In the genomic region with DNA sequence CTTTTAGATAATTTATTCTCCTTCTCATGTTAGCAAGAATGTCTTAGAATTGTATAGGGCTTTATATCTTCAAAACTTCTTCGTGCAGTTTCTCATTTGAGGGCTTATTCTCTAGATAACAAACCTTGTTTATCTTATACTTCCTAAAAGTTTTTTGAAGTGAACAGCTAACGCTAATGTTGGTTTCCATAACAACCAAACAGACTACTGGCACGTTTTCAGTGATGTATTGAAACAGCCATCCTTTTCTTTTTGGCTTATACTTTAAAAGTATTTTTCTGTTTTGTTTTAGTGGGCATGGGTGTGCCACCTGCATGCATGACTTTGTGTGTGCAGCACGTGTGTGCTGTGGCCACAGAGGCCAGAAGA, we compare ENCODE assay signal across 27 mouse cellular contexts.
DNase-seq lines count a peak whose midpoint lies in the region; ATAC-seq and TF ChIP-seq lines count a peak whose summit lies in the region.
"Had no signal": no experiment of that assay in that cellular context is flagged by ENCODE, and none has a peak within 500 bp of the region (broad histone marks: within the 10 kb centered on the region; RNA-seq: fewer than 3 reads in every experiment).

No protein-coding gene starts in this region.

- no peak overlapping the region for H3K4me2 ChIP-seq in lung, embryonic 14.5 days
- no peak overlapping the region for H3K4me2 ChIP-seq in midbrain, postnatal 0 days (ENCODE audit: low read depth, low read length, poor library complexity, severe bottlenecking)
- no peak overlapping the region for H3K4me2 ChIP-seq in hindbrain, embryonic 14.5 days (replicated peaks)
- H3K4me2 ChIP-seq: heart, embryonic 11.5 days; hindbrain, embryonic 15.5 days; limb, embryonic 12.5 days; liver, embryonic 15.5 days; midbrain, embryonic 12.5 days; stomach, embryonic 15.5 days had no signal

- no peak for TF ChIP-seq EP300 in heart, adult 2 months (IDR thresholded peaks at IDR 0.05; ENCODE audit: insufficient read depth, low read depth, low read length)

- DNase-seq in heart, adult 2 months: no peak
- no peak for DNase-seq in heart, adult 18-20 months
- peak; percentile 52 for DNase-seq in lung, embryonic 14.5 days
- DNase-seq in lung, postnatal 14 days: no peak
- peak; percentile 19 for DNase-seq in naive thymus-derived CD4-positive, alpha-beta T cell, adult 2 months (ENCODE audit: low read depth)
- no peak for DNase-seq in midbrain, postnatal 0 days (ENCODE audit: low spot score)
- DNase-seq in hindbrain, embryonic 14.5 days (ENCODE audit: low spot score): no peak
- DNase-seq: cerebellum, adult 11-12 months; cerebellum, adult 9-11 months; gastrocnemius, postnatal 10 days; heart, postnatal 4 days; kidney, adult 8-10 months; kidney, postnatal 14 days; retina, postnatal 1 day; right cerebral cortex, postnatal 25 days; thymus, postnatal 14 days had no signal

- no peak overlapping the region for H3K9ac ChIP-seq in heart, adult 2 months (ENCODE audit: low read depth, low read length)
- no peak overlapping the region for H3K9ac ChIP-seq in lung, embryonic 14.5 days
- no peak overlapping the region for H3K9ac ChIP-seq in midbrain, postnatal 0 days (replicated peaks; ENCODE audit: low read length, poor library complexity, severe bottlenecking)
- H3K9ac ChIP-seq in hindbrain, embryonic 14.5 days: no peak overlapping the region
- H3K9ac ChIP-seq: hindbrain, embryonic 15.5 days; limb, embryonic 12.5 days; liver, embryonic 15.5 days; midbrain, embryonic 12.5 days; stomach, embryonic 15.5 days had no signal

- TF ChIP-seq POLR2A in heart, adult 2 months (IDR thresholded peaks at IDR 0.05; ENCODE audit: insufficient read depth, low read depth, low read length): no peak

- no peak for TF ChIP-seq CTCF in heart, adult 2 months (IDR thresholded peaks at IDR 0.05)
- no peak for TF ChIP-seq CTCF in lung, embryonic 14.5 days (IDR thresholded peaks at IDR 0.05; ENCODE audit: low read depth)
- no peak for TF ChIP-seq CTCF in midbrain, postnatal 0 days (IDR thresholded peaks at IDR 0.05)

- no peak for ATAC-seq in lung, embryonic 14.5 days (ENCODE audit: insufficient read depth)
- ATAC-seq in activated CD4-positive, CD25-positive, alpha-beta regulatory T cell, adult 4 months: peak; percentile 20
- no peak for ATAC-seq in midbrain, postnatal 0 days (ENCODE audit: low FRiP score)
- no peak for ATAC-seq in hindbrain, embryonic 14.5 days (ENCODE audit: low FRiP score)
- ATAC-seq: Patski had no signal

- H3K9me3 ChIP-seq in lung, embryonic 14.5 days (ENCODE audit: low read depth, low read length): no peaks in the 10 kb centered on the region
- no peaks in the 10 kb centered on the region for H3K9me3 ChIP-seq in midbrain, postnatal 0 days (ENCODE audit: low read length)
- H3K9me3 ChIP-seq in hindbrain, embryonic 14.5 days (ENCODE audit: control insufficient read depth, low read length): no peaks in the 10 kb centered on the region
- H3K9me3 ChIP-seq: hindbrain, embryonic 15.5 days; limb, embryonic 12.5 days; liver, embryonic 15.5 days; midbrain, embryonic 12.5 days; stomach, embryonic 15.5 days had no signal

- H3K27me3 ChIP-seq in heart, adult 2 months (ENCODE audit: control insufficient read depth, insufficient read depth, low read length): no peaks in the 10 kb centered on the region
- H3K27me3 ChIP-seq in lung, embryonic 14.5 days (ENCODE audit: insufficient read depth, low read length): no peaks in the 10 kb centered on the region
- no peaks in the 10 kb centered on the region for H3K27me3 ChIP-seq in midbrain, postnatal 0 days (ENCODE audit: insufficient read depth, low read length)
- no peaks in the 10 kb centered on the region for H3K27me3 ChIP-seq in hindbrain, embryonic 14.5 days (ENCODE audit: control insufficient read depth, insufficient read depth, low read length)
- H3K27me3 ChIP-seq: CH12.LX; hindbrain, embryonic 15.5 days; limb, embryonic 12.5 days; liver, embryonic 15.5 days; midbrain, embryonic 12.5 days; Patski; stomach, embryonic 15.5 days had no signal

- H3K79me2 ChIP-seq in heart, adult 2 months (replicated peaks; ENCODE audit: control insufficient read depth, insufficient read depth, low read length): peaks cover 3% of the 10 kb centered on the region; the same call in 1 of the 2 replicates

- peaks cover 8% of the 10 kb centered on the region; the same call in 1 of the 2 replicates for H3K36me3 ChIP-seq in heart, adult 2 months (ENCODE audit: control insufficient read depth, insufficient read depth, low read length)
- no peaks in the 10 kb centered on the region for H3K36me3 ChIP-seq in lung, embryonic 14.5 days (ENCODE audit: insufficient read depth)
- H3K36me3 ChIP-seq in midbrain, postnatal 0 days (ENCODE audit: insufficient read depth, low read length): no peaks in the 10 kb centered on the region
- no peaks in the 10 kb centered on the region for H3K36me3 ChIP-seq in hindbrain, embryonic 14.5 days (replicated peaks; ENCODE audit: control insufficient read depth, insufficient read depth)
- H3K36me3 ChIP-seq: hindbrain, embryonic 15.5 days; midbrain, embryonic 12.5 days; stomach, embryonic 15.5 days had no signal

- H3K4me3 ChIP-seq in heart, adult 2 months: no peak overlapping the region
- H3K4me3 ChIP-seq in lung, embryonic 14.5 days (ENCODE audit: low read depth, low read length): no peak overlapping the region
- no peak overlapping the region for H3K4me3 ChIP-seq in midbrain, postnatal 0 days (ENCODE audit: low read depth, low read length)
- H3K4me3 ChIP-seq in hindbrain, embryonic 14.5 days (replicated peaks; ENCODE audit: low read length): no peak overlapping the region
- H3K4me3 ChIP-seq: erythroblast, embryonic 14.5 days; hindbrain, embryonic 15.5 days; left cerebral cortex, adult 2 months; limb, embryonic 12.5 days; liver, embryonic 15.5 days; midbrain, embryonic 12.5 days; stomach, embryonic 15.5 days had no signal

- H3K27ac ChIP-seq in heart, adult 2 months: peak overlapping the region; percentile 54; the same call in 1 of the 2 replicates
- no peak overlapping the region for H3K27ac ChIP-seq in lung, embryonic 14.5 days (ENCODE audit: low read depth)
- H3K27ac ChIP-seq in midbrain, postnatal 0 days (ENCODE audit: low read depth, low read length): no peak overlapping the region
- no peak overlapping the region for H3K27ac ChIP-seq in hindbrain, embryonic 14.5 days
- H3K27ac ChIP-seq: hindbrain, embryonic 15.5 days; left cerebral cortex, adult 2 months; limb, embryonic 12.5 days; liver, embryonic 15.5 days; midbrain, embryonic 12.5 days had no signal

- peaks cover 14% of the 10 kb centered on the region for H3K4me1 ChIP-seq in heart, adult 2 months (ENCODE audit: control insufficient read depth, insufficient read depth, low read length)
- no peaks in the 10 kb centered on the region for H3K4me1 ChIP-seq in lung, embryonic 14.5 days (ENCODE audit: insufficient read depth)
- H3K4me1 ChIP-seq in midbrain, postnatal 0 days (ENCODE audit: insufficient read depth, low read length): no peaks in the 10 kb centered on the region
- H3K4me1 ChIP-seq in hindbrain, embryonic 14.5 days (replicated peaks; ENCODE audit: control insufficient read depth, insufficient read depth, low read length): no peaks in the 10 kb centered on the region
- H3K4me1 ChIP-seq: hindbrain, embryonic 15.5 days; stomach, embryonic 15.5 days had no signal

- intact Hi-C loops in heart, adult 2 months (cut with DNase I): no loop called here

- 49% methylated on average over 4 of the region's 4 CpGs for WGBS in heart, adult 2 months
- WGBS in lung, embryonic 14.5 days: 27% methylated on average over 4 of the region's 4 CpGs
- WGBS in midbrain, postnatal 0 days: 44% methylated on average over 4 of the region's 4 CpGs
- WGBS in hindbrain, embryonic 14.5 days: 64% methylated on average over 4 of the region's 4 CpGs

Comparison
In these comparisons a context has a peak if more than half of its experiments do, and no peak if none do; other contexts are left out.
1. DNase-seq: peak in lung, embryonic 14.5 days (single experiment) and naive thymus-derived CD4-positive, alpha-beta T cell, adult 2 months (single experiment); none in heart, adult 2 months (0 of 2), heart, adult 18-20 months (0 of 2), lung, postnatal 14 days (single experiment), midbrain, postnatal 0 days (single experiment) and hindbrain, embryonic 14.5 days (single experiment).